Mouse (Mus musculus) cerebellum, postnatal 36 days (tissue): ENCODE measurements at regions not wholly inside any gene's neighbourhood (a gene's known extent, or its start where the extent isn't known, plus 50 kb on each side); places are given as distances from the start of the nearest gene placed in this dataset.
"Not testable (repeated sequence)": the region's sequence is repeated elsewhere in the genome, so short reads cannot be mapped to it uniquely, and the experiment has no call there.

Experiments used
- DNase-seq, 2 experiments: peaks; one replicate each; pipeline ENCODE4 v3.0.0; 2021 to 2022; ENCODE audit warnings: mixed read lengths in 2 of 2

GRCm38 (mm10) chr16:29920940-29921339 is 143.2 kb upstream of the Hes1 start:
- DNase-seq, result no peak

- no peak for DNase-seq
Observed at GRCm38 (mm10) chr16:29921385-29921784, 142.8 kb upstream of the Hes1 start.

GRCm38 (mm10) chr16:29927276-29927675 is 136.9 kb upstream of the Hes1 start:
- not testable (repeated sequence) for DNase-seq

- no peak for DNase-seq
Observed at GRCm38 (mm10) chr16:29928291-29928690, 135.9 kb upstream of the Hes1 start.

- DNase-seq, result no peak
Observed at GRCm38 (mm10) chr16:29931746-29932351, 132.3 kb upstream of the Hes1 start.

- DNase-seq, result no peak
Observed at GRCm38 (mm10) chr16:29934649-29935048, 129.5 kb upstream of the Hes1 start.

- no peak for DNase-seq
Observed at GRCm38 (mm10) chr16:29938700-29939099, 125.5 kb upstream of the Hes1 start.

GRCm38 (mm10) chr16:29939331-29939850 is 124.8 kb upstream of the Hes1 start:
- DNase-seq, result no peak

GRCm38 (mm10) chr16:29939869-29940707 is 124.1 kb upstream of the Hes1 start:
- DNase-seq, result no peak

- DNase-seq, result no peak
Observed at GRCm38 (mm10) chr16:29942111-29942510, 122.1 kb upstream of the Hes1 start.

GRCm38 (mm10) chr16:29943963-29944860 is 120.0 kb upstream of the Hes1 start:
- peak; percentile 24 to 28 for DNase-seq

- no peak for DNase-seq
Observed at GRCm38 (mm10) chr16:29944966-29945365, 119.2 kb upstream of the Hes1 start.

GRCm38 (mm10) chr16:29945376-29945890 is 118.8 kb upstream of the Hes1 start:
- no peak for DNase-seq

GRCm38 (mm10) chr16:29945891-29946598 is 118.1 kb upstream of the Hes1 start:
- DNase-seq, result peak; percentile 60 to 63

- no peak for DNase-seq
Observed at GRCm38 (mm10) chr16:29946966-29947365, 117.2 kb upstream of the Hes1 start.

GRCm38 (mm10) chr16:29947670-29948069 is 116.5 kb upstream of the Hes1 start:
- no peak for DNase-seq

GRCm38 (mm10) chr16:29950136-29950535 is 114.0 kb upstream of the Hes1 start:
- DNase-seq, result peak in 1 of 2 experiments; percentile 29

- DNase-seq, result peak; percentile 68 to 73
Observed at GRCm38 (mm10) chr16:29950791-29951190, 113.4 kb upstream of the Hes1 start.

- no peak for DNase-seq
Observed at GRCm38 (mm10) chr16:29954700-29955099, 109.5 kb upstream of the Hes1 start.

- DNase-seq, result no peak
Observed at GRCm38 (mm10) chr16:29956904-29957303, 107.3 kb upstream of the Hes1 start.

- no peak for DNase-seq
Observed at GRCm38 (mm10) chr16:29959939-29960637, 104.1 kb upstream of the Hes1 start.
